Mouse (Mus musculus): ENCODE measurements around the gene Igf2bp2.

- no peak for TF ChIP-seq POLR2A (IDR thresholded peaks at IDR 0.05; ENCODE audit: insufficient read depth, low read depth, low read length)
- TF ChIP-seq CTCF (IDR thresholded peaks at IDR 0.05; ENCODE audit: insufficient read depth, low read depth, low read length): no peak
Observed at GRCm38 (mm10) chr16:22149076-22149475, 14.0 kb downstream of the Igf2bp2 start.

All from olfactory bulb, adult 2 months (tissue).